Mouse (Mus musculus) spleen, adult 10 weeks (tissue): Measurements from ENCODE around the gene 4930404H24Rik. TPM values are rescaled to one million over a fixed set of nuclear protein-coding genes. Genes with fewer than 3 reads are reported as not detected.

Experiments
- polyA plus RNA-seq: library from polyadenylated mRNA; stranded (reverse); fragments of 350-450 nt; fragmentation: Illumina TruSeq; extraction: RNeasy Lipid Tissue Mini Kit (QIAGEN cat#74804); gene quantifications from one replicate; pipeline ENCODE4 v1.2.3, GENCODE M21; 2015; ENCODE audit warnings: low replicate concordance; ENCODE audit not compliant: insufficient read depth

4930404H24Rik gene
- not detected for polyA plus RNA-seq

DNA sequence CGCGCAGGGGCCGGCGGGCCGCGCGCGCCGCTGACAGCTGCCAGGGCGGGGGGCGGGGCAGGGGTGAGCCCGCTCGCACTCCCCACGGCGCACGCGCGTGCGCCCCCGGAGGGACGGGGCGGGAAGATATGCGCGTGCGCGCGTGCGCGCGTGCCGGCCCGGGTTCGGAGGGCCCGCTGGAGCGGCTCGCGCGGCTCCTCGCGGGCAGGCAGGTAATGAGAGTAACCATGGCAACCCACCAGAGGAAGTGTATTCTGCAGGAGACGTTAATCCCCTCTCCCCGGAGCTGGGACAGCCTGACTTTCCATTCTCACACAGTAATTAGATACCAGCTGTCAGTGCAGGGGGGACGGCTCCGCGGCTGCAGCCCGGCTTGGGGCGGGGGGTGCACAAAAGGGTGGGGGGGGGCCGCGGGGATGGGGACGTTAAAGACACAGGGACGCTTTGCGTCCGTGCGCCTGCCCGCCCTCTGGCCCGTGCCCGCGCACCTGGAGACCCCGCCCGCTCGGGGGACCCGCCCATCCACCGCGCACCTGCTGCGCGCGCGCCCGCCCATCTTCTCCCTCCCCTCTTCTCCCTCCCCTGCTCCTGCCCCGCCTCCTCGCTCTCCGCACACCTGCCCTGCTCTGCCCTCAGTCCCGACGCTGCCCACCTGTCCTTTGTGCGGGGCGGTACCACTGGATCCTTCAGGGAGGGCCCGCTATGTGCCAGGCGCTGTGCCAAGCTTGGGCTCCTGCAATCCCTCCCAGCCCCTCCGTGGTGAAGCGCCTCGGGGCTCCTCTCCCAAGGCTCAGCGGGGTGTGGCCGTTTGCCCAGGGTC lies at the start of gene 4930404H24Rik:
TSS of gene 4930404H24Rik (plus strand) at position 218 of the 820 bp plus-strand sequence.

DNA sequence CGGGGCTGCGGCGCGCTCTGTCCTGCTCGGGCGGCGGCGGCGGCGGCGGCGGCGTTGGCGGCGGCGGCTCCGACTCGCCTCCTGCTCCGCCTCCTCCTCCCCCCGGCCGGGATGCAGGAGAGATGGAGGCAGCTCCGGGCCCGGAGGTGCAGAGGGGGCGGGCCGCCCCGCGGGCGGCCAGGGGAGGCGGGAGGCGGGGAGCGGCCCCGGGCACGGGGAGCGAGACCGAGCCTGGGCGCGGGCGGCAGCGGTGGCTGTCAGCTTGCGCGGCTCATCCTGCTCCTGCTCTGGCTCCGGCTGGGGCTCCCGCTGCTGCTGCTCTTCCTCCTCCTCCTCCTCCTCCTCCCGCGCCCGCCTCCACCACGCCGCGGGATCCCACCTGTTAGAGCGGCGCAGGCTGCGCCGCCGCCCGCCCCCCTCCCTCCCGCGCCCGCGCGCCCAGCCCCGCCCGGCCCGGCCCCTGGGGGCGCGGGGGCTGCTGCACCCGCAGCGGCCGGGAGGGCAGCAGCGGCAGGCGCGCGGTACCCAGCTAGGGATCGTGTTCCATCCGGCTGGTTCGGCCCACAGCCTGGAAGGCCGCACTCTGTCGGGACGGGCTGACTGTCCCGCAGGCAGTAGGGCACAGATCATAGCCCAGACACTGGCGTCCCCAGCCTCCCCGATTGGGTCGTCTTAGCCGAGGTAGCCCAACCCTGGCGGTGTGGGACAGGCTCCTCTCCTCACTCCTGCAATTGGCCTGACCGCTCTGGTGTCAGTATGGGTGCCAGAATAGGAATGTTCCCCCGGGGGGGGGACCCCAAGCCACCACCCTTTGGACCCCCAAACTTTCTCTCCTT lies 37.6 kb downstream of the 4930404H24Rik start, which contains the start of gene Nol4l:
TSS of gene Nol4l (minus strand) at position 41 of the 836 bp plus-strand sequence.

Other genes starting within 250 kb of the 4930404H24Rik start
- gene Kif3b, start 201.4 kb upstream of the 4930404H24Rik start, polyA plus RNA-seq: 24.9 TPM
- gene Asxl1, start 147.0 kb upstream of the 4930404H24Rik start, polyA plus RNA-seq: 40.3 TPM
- gene Nol4l, start 37.2 kb downstream of the 4930404H24Rik start, polyA plus RNA-seq: 2.1 TPM
- 34.1 TPM for gene Commd7, start 140.0 kb downstream of the 4930404H24Rik start, polyA plus RNA-seq
- gene Dnmt3b, start 156.7 kb downstream of the 4930404H24Rik start, polyA plus RNA-seq: 5.4 TPM
- gene Dnmt3c, start 203.9 kb downstream of the 4930404H24Rik start, polyA plus RNA-seq: not detected
- gene Mapre1, start 248.5 kb downstream of the 4930404H24Rik start, polyA plus RNA-seq: 181 TPM